Mouse (Mus musculus): ENCODE data around the gene Rab37. TPM values are rescaled to one million over a fixed set of nuclear protein-coding genes. Genes with fewer than 3 reads are reported as not detected.

The Rab37 gene
- polyA plus RNA-seq, 1 experiment from 2014 or later = 0.35 TPM

- ATAC-seq (no peak), DNase-seq (ENCODE audit: low read depth, low spot score) (no peak)
- in situ Hi-C loops (cut with MboI; ENCODE audit: low pct_unique_long_range_greater_than_20kb) = loop anchor here (5.0 kb wide), 1 partner anchor 163 kb away; no protein-coding TSS in a partner anchor
- no peaks in the 10 kb centered on the region for H3K27me3 ChIP-seq
- no peak for TF ChIP-seq CTCF (IDR thresholded peaks at IDR 0.05)
- ChIA-PET CTCF (interaction anchor here (1.2 kb wide), 1 partner anchor 36 kb away, joined by 3 read pairs; no protein-coding TSS in a partner anchor), POLR2A (no interaction called here)
Observed at GRCm38 (mm10) chr11:115194693-115195092, 103.5 kb downstream of the Rab37 start.

- no peaks in the 10 kb centered on the region for H3K27me3 ChIP-seq
- CTCF ChIA-PET = interaction anchor here (1.2 kb wide), 1 partner anchor 35 kb away, joined by 3 read pairs; no protein-coding TSS in a partner anchor
- DNase-seq (ENCODE audit: low read depth, low spot score) = no peak
- no peak for TF ChIP-seq CTCF (IDR thresholded peaks at IDR 0.05)
- in situ Hi-C loops (cut with MboI; ENCODE audit: low pct_unique_long_range_greater_than_20kb) = loop anchor here (5.0 kb wide), 1 partner anchor 161 kb away; no protein-coding TSS in a partner anchor
- POLR2A ChIA-PET = no interaction called here
- ATAC-seq = no peak
Observed at GRCm38 (mm10) chr11:115195933-115196332, 104.7 kb downstream of the Rab37 start.

- CTCF ChIA-PET = interaction anchor here (1.2 kb wide), 1 partner anchor 28 kb away, joined by 3 read pairs; no protein-coding TSS in a partner anchor
Observed at GRCm38 (mm10) chr11:115197558-115197957, 106.3 kb downstream of the Rab37 start.

GRCm38 (mm10) chr11:115198932-115199384 is 107.7 kb downstream of the Rab37 start:
- H3K27me3 ChIP-seq = no peaks in the 10 kb centered on the region
- DNase-seq (ENCODE audit: low read depth, low spot score) = no peak
- ATAC-seq = no peak
- TF ChIP-seq CTCF (IDR thresholded peaks at IDR 0.05) = no peak
- POLR2A ChIA-PET = no interaction called here
- in situ Hi-C loops (cut with MboI; ENCODE audit: low pct_unique_long_range_greater_than_20kb) = loop anchor here (5.0 kb wide), 1 partner anchor 158 kb away; no protein-coding TSS in a partner anchor
- CTCF ChIA-PET = interaction anchor here (0.6 to 1.3 kb wide), 2 partner anchors 39 to 72 kb away, joined by 3 to 4 read pairs; no protein-coding TSS in a partner anchor

More at GRCm38 (mm10) chr11:115197558-115197957, 106.3 kb downstream of the Rab37 start:
- no peak for TF ChIP-seq CTCF (IDR thresholded peaks at IDR 0.05)
- DNase-seq (ENCODE audit: low read depth, low spot score) = no peak
- no peak for ATAC-seq
- H3K27me3 ChIP-seq = no peaks in the 10 kb centered on the region
- in situ Hi-C loops (cut with MboI; ENCODE audit: low pct_unique_long_range_greater_than_20kb) = loop anchor here (5.0 kb wide), 1 partner anchor 160 kb away; no protein-coding TSS in a partner anchor
- POLR2A ChIA-PET = no interaction called here

GRCm38 (mm10) chr11:115200520-115200919 is 109.3 kb downstream of the Rab37 start:
- in situ Hi-C loops (cut with MboI; ENCODE audit: low pct_unique_long_range_greater_than_20kb) = loop anchor here (5.0 kb wide), 1 partner anchor 72 kb away; no protein-coding TSS in a partner anchor
- POLR2A ChIA-PET = no interaction called here

GRCm38 (mm10) chr11:115202316-115202715 is 111.1 kb downstream of the Rab37 start:
- CTCF ChIA-PET = interaction anchor here (1.0 to 2.7 kb wide), 14 partner anchors 10 to 84 kb away, joined by 3 to 23 read pairs (median 4); partner anchors contain the start of genes Fdxr and Grin2c
- no peaks in the 10 kb centered on the region for H3K27me3 ChIP-seq
- POLR2A ChIA-PET = interaction anchor here (1.0 kb wide), 1 partner anchor 66 kb away, joined by 3 read pairs; no protein-coding TSS in a partner anchor
- ATAC-seq (peak; percentile 63), DNase-seq (ENCODE audit: low read depth, low spot score) (no peak)
- in situ Hi-C loops (cut with MboI; ENCODE audit: low pct_unique_long_range_greater_than_20kb) = loop anchor here (5.0 kb wide), 1 partner anchor 70 kb away; no protein-coding TSS in a partner anchor
- no peak for TF ChIP-seq CTCF (IDR thresholded peaks at IDR 0.05)

More at GRCm38 (mm10) chr11:115200520-115200919, 109.3 kb downstream of the Rab37 start:
- no peak for DNase-seq (ENCODE audit: low read depth, low spot score)
- CTCF ChIA-PET = interaction anchor here (2.7 kb wide), 1 partner anchor 75 kb away, joined by 23 read pairs; the partner anchor contains the start of gene Fdxr
- no peak for TF ChIP-seq CTCF (IDR thresholded peaks at IDR 0.05)
- no peaks in the 10 kb centered on the region for H3K27me3 ChIP-seq
- no peak for ATAC-seq

- ChIA-PET CTCF (interaction anchor here (1.0 to 2.7 kb wide), 14 partner anchors 9 to 84 kb away, joined by 3 to 23 read pairs (median 4); partner anchors contain the start of genes Fdxr and Grin2c), POLR2A (interaction anchor here (1.0 kb wide), 1 partner anchor 65 kb away, joined by 3 read pairs; no protein-coding TSS in a partner anchor)
- in situ Hi-C loops (cut with MboI; ENCODE audit: low pct_unique_long_range_greater_than_20kb) = loop anchor here (5.0 kb wide), 1 partner anchor 70 kb away; no protein-coding TSS in a partner anchor
- no peak for DNase-seq (ENCODE audit: low read depth, low spot score)
- no peaks in the 10 kb centered on the region for H3K27me3 ChIP-seq
- no peak for ATAC-seq
- TF ChIP-seq CTCF (IDR thresholded peaks at IDR 0.05) = no peak
Observed at GRCm38 (mm10) chr11:115202756-115203155, 111.5 kb downstream of the Rab37 start.

GRCm38 (mm10) chr11:115208126-115208525 is 116.9 kb downstream of the Rab37 start:
- no peak for DNase-seq (ENCODE audit: low read depth, low spot score)
- ChIA-PET POLR2A (no interaction called here), CTCF (no interaction called here)
- no peak for TF ChIP-seq CTCF (IDR thresholded peaks at IDR 0.05)
- in situ Hi-C loops (cut with MboI; ENCODE audit: low pct_unique_long_range_greater_than_20kb) = no loop called here
- H3K27me3 ChIP-seq = no peaks in the 10 kb centered on the region
- no peak for ATAC-seq

- in situ Hi-C loops (cut with MboI; ENCODE audit: low pct_unique_long_range_greater_than_20kb) = no loop called here
- ATAC-seq = no peak
- POLR2A ChIA-PET = interaction anchor here (0.5 kb wide), 1 partner anchor 45 kb away, joined by 4 read pairs; no protein-coding TSS in a partner anchor
Observed at GRCm38 (mm10) chr11:115208776-115209732, 117.8 kb downstream of the Rab37 start.

GRCm38 (mm10) chr11:115209958-115210357 is 118.7 kb downstream of the Rab37 start:
- in situ Hi-C loops (cut with MboI; ENCODE audit: low pct_unique_long_range_greater_than_20kb) = no loop called here
- TF ChIP-seq CTCF (IDR thresholded peaks at IDR 0.05) = no peak
- no peak for ATAC-seq
- no peaks in the 10 kb centered on the region for H3K27me3 ChIP-seq
- DNase-seq (ENCODE audit: low read depth, low spot score) = no peak
- CTCF ChIA-PET = no interaction called here
- POLR2A ChIA-PET = interaction anchor here (0.5 kb wide), 1 partner anchor 46 kb away, joined by 4 read pairs; no protein-coding TSS in a partner anchor

More at GRCm38 (mm10) chr11:115208776-115209732, 117.8 kb downstream of the Rab37 start:
- H3K27me3 ChIP-seq = no peaks in the 10 kb centered on the region
- no peak for DNase-seq (ENCODE audit: low read depth, low spot score)
- CTCF ChIA-PET = no interaction called here
- TF ChIP-seq CTCF (IDR thresholded peaks at IDR 0.05) = no peak

Other genes starting within 250 kb of the Rab37 start
- 234 TPM for gene Gprc5c, start 240.3 kb upstream of the Rab37 start, polyA plus RNA-seq (2021)
- 0.78 TPM for gene Cd300a, start 201.4 kb upstream of the Rab37 start, polyA plus RNA-seq (2021)
- gene Cd300lb, start 157.0 kb upstream of the Rab37 start, polyA plus RNA-seq (2021) = 0.03 TPM
- gene Cd300c, start 122.3 kb upstream of the Rab37 start, polyA plus RNA-seq (2021) = not detected
- gene Cd300ld, start 101.5 kb upstream of the Rab37 start, polyA plus RNA-seq (2021) = 0.08 TPM
- 0.14 TPM for gene Cd300c2, start 89.6 kb upstream of the Rab37 start, polyA plus RNA-seq (2021)
- gene Cd300ld2, start 75.2 kb upstream of the Rab37 start, polyA plus RNA-seq (2021) = not detected
- gene Cd300ld4, start 64.4 kb upstream of the Rab37 start, polyA plus RNA-seq (2021) = not detected
- gene Cd300ld5, start 53.7 kb upstream of the Rab37 start, polyA plus RNA-seq (2021) = not detected
- gene Cd300ld3, start 43.0 kb upstream of the Rab37 start, polyA plus RNA-seq (2021) = not detected
- gene Cd300e, start 29.3 kb upstream of the Rab37 start, polyA plus RNA-seq (2021) = 0.04 TPM
- gene Cd300lf, start 42.6 kb downstream of the Rab37 start, polyA plus RNA-seq (2021) = not detected
- gene Slc9a3r1, start 71.9 kb downstream of the Rab37 start, polyA plus RNA-seq (2021) = 98.7 TPM
- 10.2 TPM for gene Tmem104, start 96.1 kb downstream of the Rab37 start, polyA plus RNA-seq (2021)
- gene Nat9, start 96.4 kb downstream of the Rab37 start, polyA plus RNA-seq (2021) = 28.0 TPM
- not detected for gene Grin2c, start 175.8 kb downstream of the Rab37 start, polyA plus RNA-seq (2021)
- gene Fdxr, start 185.6 kb downstream of the Rab37 start, polyA plus RNA-seq (2021) = 7.1 TPM
- gene Fads6, start 206.2 kb downstream of the Rab37 start, polyA plus RNA-seq (2021) = 0.05 TPM
- not detected for gene Otop2, start 215.7 kb downstream of the Rab37 start, polyA plus RNA-seq (2021)
- gene Ush1g, start 230.6 kb downstream of the Rab37 start, polyA plus RNA-seq (2021) = 0.32 TPM
- not detected for gene Otop3, start 243.3 kb downstream of the Rab37 start, polyA plus RNA-seq (2021)